Mouse (Mus musculus) ovary, postnatal 14 days (tissue): ENCODE measurements at regions not wholly inside any gene's neighbourhood (a gene's known extent, or its start where the extent isn't known, plus 50 kb on each side); places are given as distances from the start of the nearest gene placed in this dataset.

Experiments used
- DNase-seq: peaks from one replicate; pipeline ENCODE4 v3.0.0; 2022; ENCODE audit warnings: low spot score

DNA sequence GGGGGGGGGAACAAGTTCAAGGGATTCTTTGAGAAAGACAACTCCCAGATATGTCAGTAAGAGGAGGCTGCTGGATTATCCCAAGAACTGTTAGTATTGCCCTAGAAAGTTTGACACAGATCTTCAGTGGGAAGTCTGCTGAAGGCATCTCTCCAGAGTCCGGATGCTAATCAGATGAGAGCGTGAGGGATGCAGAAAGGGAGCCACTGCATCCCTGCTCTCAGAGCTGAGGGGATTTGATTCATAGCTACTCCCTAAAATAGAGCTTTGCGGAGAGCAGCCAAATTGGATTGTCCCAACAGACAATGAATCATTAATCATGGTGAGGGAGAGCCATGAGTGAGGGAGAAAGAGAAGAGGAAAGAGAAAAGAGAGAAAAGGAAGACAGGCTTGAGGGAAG lies 408.2 kb downstream of the Pdcd6ip start:
- DNase-seq: no peak

GRCm38 (mm10) chr9:113295850-113296467 lies 412.1 kb downstream of the Pdcd6ip start:
- DNase-seq: no peak

GRCm38 (mm10) chr9:113287397-113287796 lies 420.7 kb downstream of the Pdcd6ip start:
- DNase-seq: no peak

GRCm38 (mm10) chr9:113283244-113283643 lies 424.8 kb downstream of the Pdcd6ip start:
- DNase-seq: no peak

DNA sequence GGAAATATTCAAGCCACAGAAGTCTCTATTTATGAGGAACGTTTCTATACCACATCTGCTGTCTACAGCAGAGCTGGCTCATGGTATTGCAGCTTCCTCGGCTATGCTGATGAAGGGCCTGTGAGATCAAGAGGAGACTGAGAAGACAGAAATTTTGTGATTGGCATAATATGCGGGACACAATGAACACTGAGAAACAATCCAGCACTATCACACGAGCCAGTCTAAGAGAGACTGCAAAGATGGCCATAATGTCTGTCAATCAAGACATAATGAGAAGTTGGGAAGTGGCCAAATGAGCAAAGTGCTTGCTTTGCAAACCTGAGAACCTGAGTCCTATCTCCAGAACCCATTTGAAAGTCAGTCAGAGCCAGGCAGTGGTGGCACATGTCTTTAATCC lies 437.5 kb downstream of the Pdcd6ip start:
- no peak for DNase-seq

DNA sequence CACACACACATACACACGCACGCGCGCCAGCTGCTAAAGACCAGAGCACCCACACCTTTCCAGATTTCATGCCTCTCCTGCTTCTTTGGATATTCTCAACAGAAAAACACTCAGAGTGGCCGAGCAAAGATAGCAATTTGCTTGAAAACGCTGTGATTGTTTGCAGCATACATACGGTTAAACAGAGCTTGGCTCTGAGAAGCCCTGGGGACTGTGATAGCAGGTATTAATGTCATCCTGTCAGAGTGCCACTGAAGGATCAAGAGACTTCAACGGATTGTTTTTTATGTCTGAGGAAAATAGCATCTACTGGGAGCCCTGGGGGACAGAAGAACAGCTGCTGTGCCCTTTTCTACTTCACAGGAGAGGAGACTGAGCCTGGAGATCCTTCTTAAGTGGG lies 440.4 kb downstream of the Pdcd6ip start:
- DNase-seq: no peak

DNA sequence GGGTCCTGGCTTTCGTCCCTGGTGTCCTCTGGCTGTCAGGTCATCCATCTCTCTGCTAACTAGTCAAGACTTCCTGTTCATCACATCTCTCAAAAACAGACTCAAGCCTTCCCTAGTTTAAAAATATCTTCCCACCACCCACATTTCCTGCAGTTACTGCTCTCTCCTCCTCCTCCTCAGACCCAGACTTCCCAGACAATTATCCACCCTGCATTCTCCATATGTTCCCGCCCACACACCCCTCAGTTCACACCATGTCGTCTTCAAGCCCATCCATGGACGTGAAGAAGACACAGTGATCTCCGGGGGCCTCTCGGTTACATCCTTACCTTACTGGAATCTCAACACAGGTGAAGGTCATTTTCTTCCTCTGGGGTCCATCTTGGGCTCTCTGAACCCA lies 444.4 kb downstream of the Pdcd6ip start:
- no peak for DNase-seq

DNA sequence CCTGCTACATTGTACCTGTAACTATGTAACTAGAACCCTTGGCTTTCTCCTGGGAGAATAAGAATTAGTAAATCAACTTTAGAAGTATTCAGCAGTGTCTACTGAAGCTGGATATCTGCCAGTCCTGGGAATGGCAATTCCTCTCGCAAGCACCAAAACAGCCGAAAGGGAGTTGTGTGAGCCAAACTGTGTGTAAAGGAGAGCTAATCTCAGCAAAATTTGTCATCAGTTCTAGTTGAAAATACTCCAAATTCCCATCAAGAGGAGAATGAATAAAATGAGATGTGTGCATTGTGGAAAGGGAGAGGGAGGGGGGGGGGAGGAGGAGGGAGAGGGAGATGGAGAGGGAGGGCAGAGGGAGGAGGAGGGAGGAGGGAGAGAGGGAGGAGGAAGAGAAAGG lies 447.8 kb downstream of the Pdcd6ip start:
- DNase-seq: no peak

- DNase-seq: no peak
Observed at GRCm38 (mm10) chr9:113258556-113258955, 449.5 kb downstream of the Pdcd6ip start.

- no peak for DNase-seq
Observed at GRCm38 (mm10) chr9:113248703-113249274, 459.3 kb downstream of the Pdcd6ip start.

- no peak for DNase-seq
Observed at GRCm38 (mm10) chr9:113247950-113248349, 460.1 kb downstream of the Pdcd6ip start.

GRCm38 (mm10) chr9:113243870-113244269 lies 464.2 kb downstream of the Pdcd6ip start:
- DNase-seq: no peak

DNA sequence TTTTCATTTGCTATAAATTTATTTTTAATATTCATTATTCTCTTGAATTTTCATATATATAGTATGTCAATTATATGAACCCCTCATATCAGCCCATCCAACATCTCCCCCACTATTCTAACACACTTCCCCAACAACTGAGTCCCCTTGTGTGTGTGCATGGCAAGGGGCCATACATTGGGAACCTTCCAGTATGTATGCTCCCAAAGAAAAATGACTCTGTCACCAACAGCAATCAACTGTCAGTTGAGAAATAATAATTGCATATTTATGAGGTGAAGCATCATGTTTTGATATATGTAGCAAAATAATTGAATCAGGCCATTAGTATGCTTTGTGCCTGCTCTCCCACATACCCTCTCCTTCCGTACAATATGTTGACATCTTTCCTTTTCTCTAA lies 474.7 kb downstream of the Pdcd6ip start:
- DNase-seq: no peak

DNA sequence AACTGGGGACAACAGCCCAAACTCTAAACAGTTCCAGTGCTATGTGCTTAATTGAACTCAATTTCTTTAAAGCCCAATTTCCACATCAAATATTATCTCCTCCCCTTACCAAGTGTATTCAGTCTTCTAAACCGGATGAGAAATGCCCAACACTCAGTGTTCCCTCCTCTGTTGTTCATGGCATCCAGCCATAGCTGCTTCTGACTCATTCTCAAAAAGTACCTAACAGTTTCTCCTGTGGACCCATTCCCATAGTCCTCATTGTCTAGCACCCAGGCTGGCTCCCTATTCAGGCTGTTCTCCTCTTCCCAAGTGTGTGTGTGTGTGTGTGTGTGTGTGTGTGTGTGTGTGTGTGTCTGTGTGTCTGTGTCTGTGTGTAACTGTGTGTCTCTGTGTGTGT lies 478.7 kb downstream of the Pdcd6ip start:
- DNase-seq: no peak

- DNase-seq: no peak
Observed at GRCm38 (mm10) chr9:113213930-113214329, 494.1 kb downstream of the Pdcd6ip start.

DNA sequence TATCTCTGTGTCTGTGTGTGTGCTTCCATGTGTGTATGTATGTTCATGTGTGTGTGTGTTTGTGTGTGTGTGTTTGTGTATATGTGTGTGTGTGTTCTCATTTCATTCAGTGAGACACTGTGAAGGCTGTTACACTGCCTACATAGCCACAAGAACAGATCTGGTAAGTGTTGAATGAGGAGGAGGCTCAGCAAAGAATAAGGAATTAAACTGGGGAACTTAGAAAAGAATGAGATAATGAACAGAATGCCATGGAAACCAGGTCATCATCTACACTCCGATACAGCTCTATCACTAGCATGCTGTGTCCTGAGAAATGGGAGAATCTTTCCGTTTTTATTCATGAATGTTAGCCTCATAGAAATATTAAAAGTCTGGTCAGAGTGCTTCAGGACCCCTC lies 495.7 kb downstream of the Pdcd6ip start:
- no peak for DNase-seq

- DNase-seq: no peak
Observed at GRCm38 (mm10) chr9:113208181-113208580, 499.9 kb downstream of the Pdcd6ip start.

GRCm38 (mm10) chr9:113199241-113199640 lies 508.8 kb downstream of the Pdcd6ip start:
- DNase-seq: no peak

DNA sequence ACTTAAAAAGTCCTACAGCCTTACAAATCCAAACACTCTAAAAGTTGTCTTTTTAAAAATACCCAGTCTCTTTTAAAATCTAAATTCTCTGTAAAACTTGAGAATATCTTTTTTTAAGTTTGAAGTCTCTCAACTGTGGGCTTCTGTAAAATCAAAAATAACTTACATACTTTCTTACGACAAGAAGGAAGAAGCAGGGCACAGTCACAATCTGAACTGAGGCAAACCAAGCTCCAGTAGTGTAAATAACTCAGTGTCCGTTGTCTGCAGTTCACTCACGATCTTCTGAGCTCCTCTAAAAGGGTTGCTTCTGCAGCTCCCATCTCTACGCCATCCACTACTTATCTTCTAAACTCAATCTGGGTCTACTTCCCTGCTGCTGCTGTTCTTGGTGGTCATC lies 512.5 kb downstream of the Pdcd6ip start:
- DNase-seq: no peak

DNA sequence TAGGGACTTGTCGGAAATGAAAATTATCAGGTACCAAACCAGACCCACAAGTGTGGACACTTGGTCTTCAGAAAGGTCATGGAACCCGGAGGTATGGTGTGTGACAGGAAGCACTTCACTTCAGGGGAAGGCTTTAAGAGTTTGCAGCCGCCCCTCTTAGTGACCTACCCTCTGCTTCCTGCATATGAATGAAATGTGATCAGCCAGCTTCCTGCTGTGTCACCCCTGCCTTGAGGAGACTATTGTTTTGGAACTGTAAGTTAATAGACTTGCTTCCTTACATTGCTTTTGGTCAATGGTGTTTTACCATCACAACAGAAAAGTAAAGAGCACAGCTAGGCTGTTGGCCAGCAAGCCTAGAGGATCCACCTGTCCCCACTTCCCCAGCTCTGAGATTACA lies 515.3 kb downstream of the Pdcd6ip start:
- no peak for DNase-seq

- DNase-seq: no peak
Observed at GRCm38 (mm10) chr9:113191163-113191562, 516.9 kb downstream of the Pdcd6ip start.

DNA sequence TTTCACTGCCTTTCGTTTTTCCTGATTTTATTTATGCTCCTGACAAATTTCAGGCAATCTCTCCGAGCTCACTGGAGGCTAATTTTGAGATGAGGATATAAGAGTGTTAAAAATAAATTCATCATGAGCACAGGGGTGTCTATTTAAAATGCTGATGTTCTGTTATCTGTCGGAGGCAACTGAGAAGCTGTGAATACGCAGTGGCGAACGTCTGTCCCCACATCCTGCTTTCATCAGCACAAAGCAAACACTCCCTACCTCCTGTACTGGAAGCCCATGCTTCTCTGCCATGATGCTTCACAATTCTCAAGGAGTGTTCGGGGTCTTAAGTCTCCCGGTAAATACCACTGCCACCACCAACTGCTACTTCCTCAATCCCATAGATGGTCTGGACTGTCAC lies 526.9 kb downstream of the Pdcd6ip start:
- no peak for DNase-seq

GRCm38 (mm10) chr9:113177918-113178235 lies 530.2 kb downstream of the Pdcd6ip start:
- no peak for DNase-seq

GRCm38 (mm10) chr9:113177181-113177917 lies 530.7 kb downstream of the Pdcd6ip start:
- no peak for DNase-seq
